Mouse (Mus musculus): ENCODE measurements around the gene Gm20388. TPM values are rescaled to one million over a fixed set of nuclear protein-coding genes. Genes with fewer than 3 reads are reported as not detected.

Gene Gm20388
- polyA plus RNA-seq, 1 experiment = 0.36 TPM

GRCm38 (mm10) chr8:120314932-120315331 is 404.3 kb downstream of the Gm20388 start:
- no peaks in the 10 kb centered on the region for H3K9me3 ChIP-seq (ENCODE audit: control insufficient read depth, low read length)
- peaks cover 11% of the 10 kb centered on the region for H3K27me3 ChIP-seq (ENCODE audit: control insufficient read depth)
- H3K4me3 ChIP-seq (replicated peaks) = no peak overlapping the region
- peaks cover 9% of the 10 kb centered on the region for H3K4me1 ChIP-seq (ENCODE audit: control insufficient read depth)
- TF ChIP-seq GATA1 (IDR thresholded peaks at IDR 0.05; ENCODE audit: low read length) (no peak), TAL1 (IDR thresholded peaks at IDR 0.05; ENCODE audit: low read length) (no peak)
- no peaks in the 10 kb centered on the region for H3K36me3 ChIP-seq (ENCODE audit: control insufficient read depth)

- Histone ChIP-seq H3K27me3 (ENCODE audit: control insufficient read depth) (peaks cover 9% of the 10 kb centered on the region), H3K9me3 (ENCODE audit: control insufficient read depth, low read length) (no peaks in the 10 kb centered on the region), H3K4me1 (ENCODE audit: control insufficient read depth) (peaks cover 10% of the 10 kb centered on the region), H3K4me3 (replicated peaks) (no peak overlapping the region), H3K36me3 (ENCODE audit: control insufficient read depth) (no peaks in the 10 kb centered on the region)
- TF ChIP-seq GATA1 (IDR thresholded peaks at IDR 0.05; ENCODE audit: low read length) (no peak), TAL1 (IDR thresholded peaks at IDR 0.05; ENCODE audit: low read length) (no peak)
These were observed 405.0 kb downstream of the Gm20388 start for GRCm38 (mm10) chr8:120315644-120316043.

DNA sequence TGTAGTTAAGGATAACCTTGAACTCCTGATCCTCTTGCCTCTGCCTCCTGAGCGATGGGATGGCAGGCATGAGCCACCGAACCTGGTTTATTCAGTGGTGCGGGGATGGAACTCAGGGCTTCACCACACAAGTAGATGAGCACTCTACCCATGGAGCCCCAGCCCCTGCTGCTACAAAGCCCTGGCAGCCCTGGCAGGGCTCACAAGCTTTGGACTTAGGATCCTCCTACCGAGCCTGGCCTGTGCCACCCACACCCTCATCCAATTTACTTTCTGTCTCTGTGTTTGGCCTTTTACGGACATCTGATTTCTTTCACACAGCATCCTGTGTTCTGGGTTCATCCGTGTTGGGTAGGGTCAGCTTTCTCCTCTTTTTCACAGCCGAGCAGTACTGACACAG is 406.1 kb downstream of the Gm20388 start:
- H3K4me3 ChIP-seq (replicated peaks) = no peak overlapping the region
- H3K9me3 ChIP-seq (ENCODE audit: control insufficient read depth, low read length) = no peaks in the 10 kb centered on the region
- H3K4me1 ChIP-seq (ENCODE audit: control insufficient read depth) = peaks cover 10% of the 10 kb centered on the region
- no peaks in the 10 kb centered on the region for H3K36me3 ChIP-seq (ENCODE audit: control insufficient read depth)
- peaks cover 7% of the 10 kb centered on the region for H3K27me3 ChIP-seq (ENCODE audit: control insufficient read depth)
- TF ChIP-seq TAL1 (IDR thresholded peaks at IDR 0.05; ENCODE audit: low read length) = no peak

DNA sequence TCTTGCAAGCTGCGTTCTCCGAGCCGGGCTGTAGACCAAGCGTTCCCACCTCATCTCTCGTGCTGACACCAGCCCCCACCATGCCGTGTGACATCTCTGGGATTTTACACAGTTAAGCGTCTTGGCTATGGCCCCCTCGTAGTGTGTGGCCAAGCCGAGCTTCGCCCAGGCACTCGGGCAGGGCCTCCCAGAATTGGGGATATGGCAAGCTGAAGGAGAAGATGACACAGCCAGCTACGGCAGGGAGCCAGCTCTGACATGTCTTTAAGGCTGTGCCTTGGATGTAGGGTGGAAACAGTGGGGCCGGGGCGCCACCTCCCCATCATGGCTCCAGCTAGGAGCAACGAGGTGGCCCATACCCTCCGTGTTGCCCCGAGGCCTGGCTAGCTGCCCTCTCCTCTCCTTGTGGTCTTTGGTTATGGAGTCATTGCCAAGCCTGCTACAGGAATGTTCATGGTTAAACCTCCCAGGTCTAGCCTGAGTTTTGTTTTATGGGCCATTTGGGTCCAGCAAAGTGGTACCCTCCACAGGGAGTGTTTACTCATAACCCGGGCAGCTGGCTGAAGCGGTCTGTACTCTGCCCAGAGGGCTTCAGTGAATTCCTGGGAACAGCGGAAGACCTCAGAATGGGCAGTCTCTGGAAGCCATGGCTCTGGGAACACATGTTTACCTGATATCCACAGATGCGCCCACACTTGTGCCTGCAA is 406.6 kb downstream of the Gm20388 start:
- H3K27me3 ChIP-seq (ENCODE audit: control insufficient read depth) = peaks cover 7% of the 10 kb centered on the region
- no peaks in the 10 kb centered on the region for H3K36me3 ChIP-seq (ENCODE audit: control insufficient read depth)
- no peak for TF ChIP-seq GATA1 (IDR thresholded peaks at IDR 0.05; ENCODE audit: low read length)
- no peak for TF ChIP-seq TAL1 (IDR thresholded peaks at IDR 0.05; ENCODE audit: low read length)
- H3K9me3 ChIP-seq (ENCODE audit: control insufficient read depth, low read length) = no peaks in the 10 kb centered on the region
- H3K4me3 ChIP-seq (replicated peaks) = no peak overlapping the region
- peaks cover 11% of the 10 kb centered on the region for H3K4me1 ChIP-seq (ENCODE audit: control insufficient read depth)

- Histone ChIP-seq H3K9me3 (ENCODE audit: control insufficient read depth, low read length) (no peaks in the 10 kb centered on the region), H3K36me3 (ENCODE audit: control insufficient read depth) (no peaks in the 10 kb centered on the region), H3K27me3 (ENCODE audit: control insufficient read depth) (peaks cover 9% of the 10 kb centered on the region), H3K4me3 (replicated peaks) (no peak overlapping the region), H3K4me1 (ENCODE audit: control insufficient read depth) (peaks cover 22% of the 10 kb centered on the region)
- TF ChIP-seq TAL1 (IDR thresholded peaks at IDR 0.05; ENCODE audit: low read length) = no peak
- TF ChIP-seq GATA1 (IDR thresholded peaks at IDR 0.05; ENCODE audit: low read length) = no peak
These were observed 407.9 kb downstream of the Gm20388 start for GRCm38 (mm10) chr8:120318476-120318991.

GRCm38 (mm10) chr8:120319449-120319848 is 408.8 kb downstream of the Gm20388 start:
- Histone ChIP-seq H3K36me3 (ENCODE audit: control insufficient read depth) (no peaks in the 10 kb centered on the region), H3K4me3 (replicated peaks) (peak overlapping the region; percentile 21), H3K4me1 (ENCODE audit: control insufficient read depth) (peaks cover 28% of the 10 kb centered on the region), H3K9me3 (ENCODE audit: control insufficient read depth, low read length) (no peaks in the 10 kb centered on the region), H3K27me3 (ENCODE audit: control insufficient read depth) (peaks cover 6% of the 10 kb centered on the region)
- TF ChIP-seq GATA1 (IDR thresholded peaks at IDR 0.05; ENCODE audit: low read length) (no peak), TAL1 (IDR thresholded peaks at IDR 0.05; ENCODE audit: low read length) (no peak)

GRCm38 (mm10) chr8:120320146-120320545 is 409.5 kb downstream of the Gm20388 start:
- peaks cover 34% of the 10 kb centered on the region for H3K4me1 ChIP-seq (ENCODE audit: control insufficient read depth)
- no peak overlapping the region for H3K4me3 ChIP-seq (replicated peaks)
- H3K9me3 ChIP-seq (ENCODE audit: control insufficient read depth, low read length) = no peaks in the 10 kb centered on the region
- peaks cover 6% of the 10 kb centered on the region for H3K27me3 ChIP-seq (ENCODE audit: control insufficient read depth)
- TF ChIP-seq TAL1 (IDR thresholded peaks at IDR 0.05; ENCODE audit: low read length) (no peak), GATA1 (IDR thresholded peaks at IDR 0.05; ENCODE audit: low read length) (no peak)
- no peaks in the 10 kb centered on the region for H3K36me3 ChIP-seq (ENCODE audit: control insufficient read depth)

GRCm38 (mm10) chr8:120321724-120322123 is 411.1 kb downstream of the Gm20388 start:
- Histone ChIP-seq H3K4me3 (replicated peaks) (no peak overlapping the region), H3K36me3 (ENCODE audit: control insufficient read depth) (no peaks in the 10 kb centered on the region), H3K27me3 (ENCODE audit: control insufficient read depth) (peaks cover 6% of the 10 kb centered on the region; the same call in 1 of the 2 replicates), H3K9me3 (ENCODE audit: control insufficient read depth, low read length) (no peaks in the 10 kb centered on the region), H3K4me1 (ENCODE audit: control insufficient read depth) (peaks cover 47% of the 10 kb centered on the region)
- TF ChIP-seq TAL1 (IDR thresholded peaks at IDR 0.05; ENCODE audit: low read length) (no peak), GATA1 (IDR thresholded peaks at IDR 0.05; ENCODE audit: low read length) (no peak)

- no peaks in the 10 kb centered on the region for H3K36me3 ChIP-seq (ENCODE audit: control insufficient read depth)
- peaks cover 58% of the 10 kb centered on the region for H3K4me1 ChIP-seq (ENCODE audit: control insufficient read depth)
- peaks cover 2% of the 10 kb centered on the region; the same call in 1 of the 2 replicates for H3K27me3 ChIP-seq (ENCODE audit: control insufficient read depth)
- no peaks in the 10 kb centered on the region for H3K9me3 ChIP-seq (ENCODE audit: control insufficient read depth, low read length)
- TF ChIP-seq TAL1 (IDR thresholded peaks at IDR 0.05; ENCODE audit: low read length) = no peak
- no peak for TF ChIP-seq GATA1 (IDR thresholded peaks at IDR 0.05; ENCODE audit: low read length)
- H3K4me3 ChIP-seq (replicated peaks) = no peak overlapping the region
These were observed 412.4 kb downstream of the Gm20388 start for GRCm38 (mm10) chr8:120322956-120323448.

All from erythroblast, embryonic 14.5 days (primary cell).